Comparison of ENCODE assay signal across 9 mouse cellular contexts in the genomic region with DNA sequence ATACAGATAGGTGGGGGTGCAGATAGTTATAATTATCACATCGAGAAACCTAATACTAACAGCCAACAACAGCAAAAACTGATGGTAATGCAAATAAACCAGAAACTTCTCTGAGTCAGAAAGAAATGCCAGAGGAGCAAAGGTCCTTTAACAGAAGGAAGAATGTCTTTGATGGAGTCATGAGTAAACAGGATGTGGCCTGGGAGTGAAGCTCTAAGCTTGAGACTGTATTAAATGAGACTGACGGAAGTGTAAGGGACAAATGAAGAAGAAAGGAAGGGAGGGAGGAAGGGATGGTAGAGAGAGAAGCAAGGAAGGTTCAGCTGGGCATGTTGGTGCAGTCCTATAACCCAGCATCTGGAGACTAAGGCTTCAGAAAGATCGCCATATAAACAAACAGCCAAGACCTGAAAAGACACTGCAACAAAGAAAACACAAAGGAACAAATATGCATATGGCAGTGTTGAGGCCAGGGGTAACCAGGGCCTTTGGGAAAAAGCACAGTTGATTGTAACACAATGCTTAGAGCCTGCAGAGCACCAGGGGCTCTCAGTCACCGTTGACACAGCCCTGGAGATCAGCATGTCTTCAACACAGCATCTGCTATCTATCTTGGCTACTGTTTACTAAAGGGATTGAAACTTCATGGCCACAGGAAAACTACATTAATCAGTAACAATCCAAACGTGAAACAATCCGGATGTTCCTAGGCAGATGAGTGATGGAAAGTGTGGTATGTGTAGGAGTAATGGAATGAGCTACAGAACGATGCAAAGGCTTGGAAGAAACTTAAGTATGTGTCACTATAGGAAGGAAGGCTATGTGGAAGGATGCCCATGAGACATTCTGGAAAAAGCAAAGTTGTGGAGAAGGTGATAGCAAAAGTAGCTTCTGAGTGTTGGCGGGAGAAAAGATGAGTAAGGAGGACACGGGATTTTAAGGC.
DNase-seq lines count a peak whose midpoint lies in the region.
"Had no signal": no experiment of that assay in that cellular context is flagged by ENCODE, and none has a peak within 500 bp of the region (broad histone marks: within the 10 kb centered on the region; RNA-seq: fewer than 3 reads in every experiment).

No protein-coding gene starts in this region.

- peak; percentile 13 for DNase-seq in kidney, adult 9 months
- no peak for DNase-seq in kidney, postnatal 25 days
- peak; percentile 13 for DNase-seq in 416B (ENCODE audit: low read depth)
- DNase-seq in NIH3T3 (ENCODE audit: low read depth), result peak; percentile 6
- DNase-seq in lung, postnatal 36 days, result peak; percentile 12
- DNase-seq in gastrocnemius, postnatal 25 days, result no peak
- no peak for DNase-seq in ovary, postnatal 10 days (ENCODE audit: low spot score)
- DNase-seq in urinary bladder, adult 2 months (ENCODE audit: low spot score), result no peak
- DNase-seq: cerebellum, adult 11 months had no signal

Comparison
In these comparisons a context has a peak if more than half of its experiments do, and no peak if none do; other contexts are left out.
1. DNase-seq: peak in kidney, adult 9 months (single experiment), 416B (single experiment), NIH3T3 (single experiment) and lung, postnatal 36 days (single experiment); none in kidney, postnatal 25 days (0 of 2), gastrocnemius, postnatal 25 days (single experiment), ovary, postnatal 10 days (single experiment) and urinary bladder, adult 2 months (single experiment).